Mouse (Mus musculus): ENCODE measurements around the gene Slc25a47.

- TF ChIP-seq CTCF (IDR thresholded peaks at IDR 0.05; ENCODE audit: borderline replicate concordance, insufficient read depth, low read length): no peak
- TF ChIP-seq POLR2A (IDR thresholded peaks at IDR 0.05; ENCODE audit: low read depth, low read length): no peak
These were observed 3.0 kb upstream of the Slc25a47 start for GRCm38 (mm10) chr12:108832851-108833250.

Measured in embryonic fibroblast, embryonic 13.5 days (primary cell).